20 mouse cellular contexts compared by ENCODE assay signal in genomic region chr9:29772625-29773388, GRCm38 (mm10).
DNase-seq lines count a peak whose midpoint lies in the region; ATAC-seq and TF ChIP-seq lines count a peak whose summit lies in the region.
"Had no signal": no experiment of that assay in that cellular context is flagged by ENCODE, and none has a peak within 500 bp of the region (broad histone marks: within the 10 kb centered on the region; RNA-seq: fewer than 3 reads in every experiment).

No protein-coding gene starts in this region.

- H3K36me3 ChIP-seq in forebrain, embryonic 14.5 days (ENCODE audit: control insufficient read depth, insufficient read depth, low read length): no peaks in the 10 kb centered on the region
- H3K36me3 ChIP-seq in forebrain, embryonic 11.5 days (ENCODE audit: control insufficient read depth, insufficient read depth, low read length): no peaks in the 10 kb centered on the region
- H3K36me3 ChIP-seq in hindbrain, embryonic 12.5 days: no peaks in the 10 kb centered on the region
- no peaks in the 10 kb centered on the region for H3K36me3 ChIP-seq in hindbrain, embryonic 10.5 days
- H3K36me3 ChIP-seq in hindbrain, postnatal 0 days (ENCODE audit: insufficient read depth, low read length): no peaks in the 10 kb centered on the region
- H3K36me3 ChIP-seq in intestine, embryonic 16.5 days (ENCODE audit: control insufficient read depth, insufficient read depth, low read length): no peaks in the 10 kb centered on the region
- H3K36me3 ChIP-seq: neural tube, embryonic 12.5 days; stomach, embryonic 15.5 days had no signal

- H3K27me3 ChIP-seq in forebrain, embryonic 14.5 days (replicated peaks; ENCODE audit: control insufficient read depth, insufficient read depth, low read length): 0 out of 2 replicates have a peak, but pooled peaks cover 2% of the 10 kb centered on the region
- no peaks in the 10 kb centered on the region for H3K27me3 ChIP-seq in forebrain, embryonic 11.5 days (ENCODE audit: control insufficient read depth, insufficient read depth, low read length)
- H3K27me3 ChIP-seq in hindbrain, embryonic 12.5 days: no peaks in the 10 kb centered on the region
- H3K27me3 ChIP-seq in hindbrain, embryonic 10.5 days (ENCODE audit: insufficient read depth, poor library complexity, severe bottlenecking): no peaks in the 10 kb centered on the region
- no peaks in the 10 kb centered on the region for H3K27me3 ChIP-seq in hindbrain, postnatal 0 days (ENCODE audit: insufficient read depth, low read length)
- no peaks in the 10 kb centered on the region for H3K27me3 ChIP-seq in intestine, embryonic 16.5 days (replicated peaks; ENCODE audit: control insufficient read depth, insufficient read depth, low read length)
- H3K27me3 ChIP-seq: neural tube, embryonic 12.5 days; stomach, embryonic 15.5 days had no signal

- DNase-seq in forebrain, embryonic 14.5 days (ENCODE audit: low spot score): peak; percentile 78
- no peak for DNase-seq in forebrain, embryonic 11.5 days (ENCODE audit: low spot score)
- no peak for DNase-seq in hindbrain, embryonic 10.5 days (ENCODE audit: low spot score)
- peak; percentile 86 for DNase-seq in brain, embryonic 14.5 days (ENCODE audit: low read depth)
- DNase-seq in hindbrain, postnatal 0 days (ENCODE audit: low spot score): peak; percentile 73
- DNase-seq: adrenal gland, postnatal 10 days; cerebellum, adult 2 months; gastrocnemius, adult 2 months; kidney, adult 8-10 months; kidney, postnatal 25 days; liver; lung, embryonic 14.5 days; right cerebral cortex, postnatal 14 days; thymus, adult 2 months had no signal

- H3K27ac ChIP-seq in forebrain, embryonic 14.5 days (ENCODE audit: low read depth, low read length): peak overlapping the region; percentile 23; the same call in 1 of the 2 replicates
- H3K27ac ChIP-seq in forebrain, embryonic 11.5 days (ENCODE audit: low read depth, low read length): no peak overlapping the region
- no peak overlapping the region for H3K27ac ChIP-seq in hindbrain, embryonic 12.5 days
- no peak overlapping the region for H3K27ac ChIP-seq in hindbrain, embryonic 10.5 days
- peak overlapping the region; percentile 49; the same call in 1 of the 2 replicates for H3K27ac ChIP-seq in hindbrain, postnatal 0 days
- H3K27ac ChIP-seq in intestine, embryonic 16.5 days (ENCODE audit: low read length): no peak overlapping the region
- H3K27ac ChIP-seq: gastrocnemius, adult 2 months; macrophage; neural tube, embryonic 12.5 days; stomach, embryonic 15.5 days had no signal

- ATAC-seq in forebrain, embryonic 14.5 days: peak; percentile 86
- ATAC-seq in forebrain, embryonic 11.5 days (replicated peaks; ENCODE audit: low FRiP score): no peak
- peak; percentile 33; the same call in 1 of the 2 replicates for ATAC-seq in hindbrain, embryonic 12.5 days (ENCODE audit: low FRiP score)
- peak; percentile 80 for ATAC-seq in hindbrain, postnatal 0 days
- no peak for ATAC-seq in intestine, embryonic 16.5 days
- no peak for ATAC-seq in erythroblast, adult 5-6 weeks (replicated peaks; ENCODE audit: low FRiP score, poor library complexity, severe bottlenecking)

- no peak overlapping the region for H3K4me3 ChIP-seq in forebrain, embryonic 14.5 days (ENCODE audit: low read depth, low read length)
- no peak overlapping the region for H3K4me3 ChIP-seq in forebrain, embryonic 11.5 days (ENCODE audit: low read depth, low read length)
- no peak overlapping the region for H3K4me3 ChIP-seq in hindbrain, embryonic 12.5 days
- no peak overlapping the region for H3K4me3 ChIP-seq in hindbrain, embryonic 10.5 days
- H3K4me3 ChIP-seq in hindbrain, postnatal 0 days (ENCODE audit: low read length): no peak overlapping the region
- H3K4me3 ChIP-seq in intestine, embryonic 16.5 days (ENCODE audit: low read length): no peak overlapping the region
- H3K4me3 ChIP-seq: gastrocnemius, adult 2 months; neural tube, embryonic 12.5 days; stomach, embryonic 15.5 days had no signal

- 58% methylated on average over 11 of the region's 11 CpGs for WGBS in forebrain, embryonic 14.5 days
- 75% methylated on average over 11 of the region's 11 CpGs for WGBS in forebrain, embryonic 11.5 days
- WGBS in hindbrain, embryonic 12.5 days: 68% methylated on average over 11 of the region's 11 CpGs
- 76% methylated on average over 11 of the region's 11 CpGs for WGBS in hindbrain, embryonic 10.5 days
- 37% methylated on average over 11 of the region's 11 CpGs for WGBS in hindbrain, postnatal 0 days
- 68% methylated on average over 11 of the region's 11 CpGs for WGBS in intestine, embryonic 16.5 days

- TF ChIP-seq POLR2A in brain, embryonic 14.5 days (IDR thresholded peaks at IDR 0.05; ENCODE audit: borderline replicate concordance, extremely low read depth, insufficient read depth, insufficient read length, poor library complexity, severe bottlenecking): no peak

- no peak overlapping the region for H3K9ac ChIP-seq in forebrain, embryonic 14.5 days (ENCODE audit: low read length)
- H3K9ac ChIP-seq in forebrain, embryonic 11.5 days (ENCODE audit: low read length): no peak overlapping the region
- H3K9ac ChIP-seq in hindbrain, embryonic 12.5 days: no peak overlapping the region
- H3K9ac ChIP-seq in hindbrain, postnatal 0 days (replicated peaks; ENCODE audit: low read length): no peak overlapping the region
- no peak overlapping the region for H3K9ac ChIP-seq in intestine, embryonic 16.5 days (ENCODE audit: low read depth, low read length)
- H3K9ac ChIP-seq: lung, embryonic 14.5 days; neural tube, embryonic 12.5 days; stomach, embryonic 15.5 days had no signal

- no peak for TF ChIP-seq CTCF in brain, embryonic 14.5 days (IDR thresholded peaks at IDR 0.05; ENCODE audit: borderline replicate concordance, extremely low read depth, insufficient read depth, insufficient read length)
- TF ChIP-seq CTCF in hindbrain, postnatal 0 days (IDR thresholded peaks at IDR 0.05; ENCODE audit: low read depth): no peak

- peaks cover 5% of the 10 kb centered on the region for H3K4me1 ChIP-seq in forebrain, embryonic 14.5 days (ENCODE audit: control insufficient read depth, insufficient read depth, low read length)
- H3K4me1 ChIP-seq in forebrain, embryonic 11.5 days (replicated peaks; ENCODE audit: control insufficient read depth, insufficient read depth, low read length): no peaks in the 10 kb centered on the region
- 0 out of 2 replicates have a peak, but pooled peaks cover 8% of the 10 kb centered on the region for H3K4me1 ChIP-seq in hindbrain, embryonic 12.5 days
- H3K4me1 ChIP-seq in hindbrain, embryonic 10.5 days (replicated peaks): peaks cover 40% of the 10 kb centered on the region
- peaks cover 14% of the 10 kb centered on the region; the same call in 1 of the 2 replicates for H3K4me1 ChIP-seq in hindbrain, postnatal 0 days (ENCODE audit: insufficient read depth, low read length)
- no peaks in the 10 kb centered on the region for H3K4me1 ChIP-seq in intestine, embryonic 16.5 days (ENCODE audit: control insufficient read depth, insufficient read depth, low read length)
- H3K4me1 ChIP-seq: neural tube, embryonic 12.5 days; stomach, embryonic 15.5 days had no signal

- no peak overlapping the region for H3K4me2 ChIP-seq in forebrain, embryonic 14.5 days (ENCODE audit: low read length)
- no peak overlapping the region for H3K4me2 ChIP-seq in forebrain, embryonic 11.5 days (ENCODE audit: low read depth, low read length, severe bottlenecking)
- H3K4me2 ChIP-seq in hindbrain, embryonic 12.5 days (replicated peaks): no peak overlapping the region
- no peak overlapping the region for H3K4me2 ChIP-seq in hindbrain, postnatal 0 days (ENCODE audit: low read depth, low read length)
- no peak overlapping the region for H3K4me2 ChIP-seq in intestine, embryonic 16.5 days (ENCODE audit: low read depth, low read length)
- H3K4me2 ChIP-seq: lung, embryonic 14.5 days; neural tube, embryonic 12.5 days; stomach, embryonic 15.5 days had no signal

- H3K9me3 ChIP-seq in forebrain, embryonic 14.5 days (replicated peaks; ENCODE audit: control insufficient read depth, low read length): no peaks in the 10 kb centered on the region
- H3K9me3 ChIP-seq in forebrain, embryonic 11.5 days (ENCODE audit: control insufficient read depth, low read length): no peaks in the 10 kb centered on the region
- no peaks in the 10 kb centered on the region for H3K9me3 ChIP-seq in hindbrain, embryonic 12.5 days (replicated peaks)
- H3K9me3 ChIP-seq in hindbrain, embryonic 10.5 days: no peaks in the 10 kb centered on the region
- H3K9me3 ChIP-seq in hindbrain, postnatal 0 days (ENCODE audit: low read length): no peaks in the 10 kb centered on the region
- no peaks in the 10 kb centered on the region for H3K9me3 ChIP-seq in intestine, embryonic 16.5 days (ENCODE audit: control insufficient read depth, low read length)
- H3K9me3 ChIP-seq: neural tube, embryonic 12.5 days; stomach, embryonic 15.5 days had no signal

Comparison
In these comparisons a context has a peak if more than half of its experiments do, and no peak if none do; other contexts are left out.
1. ATAC-seq: peak in forebrain, embryonic 14.5 days (single experiment), hindbrain, embryonic 12.5 days (single experiment) and hindbrain, postnatal 0 days (single experiment); none in forebrain, embryonic 11.5 days (single experiment), intestine, embryonic 16.5 days (single experiment) and erythroblast, adult 5-6 weeks (single experiment).
2. DNase-seq: peak in forebrain, embryonic 14.5 days (single experiment), brain, embryonic 14.5 days (single experiment) and hindbrain, postnatal 0 days (single experiment); none in forebrain, embryonic 11.5 days (single experiment) and hindbrain, embryonic 10.5 days (single experiment).
3. H3K27ac ChIP-seq: peak in forebrain, embryonic 14.5 days (single experiment) and hindbrain, postnatal 0 days (single experiment); none in forebrain, embryonic 11.5 days (single experiment), hindbrain, embryonic 12.5 days (single experiment), hindbrain, embryonic 10.5 days (single experiment) and intestine, embryonic 16.5 days (single experiment).